Mouse (Mus musculus): ENCODE measurements around the gene Surf4.

Gene Surf4

DNA sequence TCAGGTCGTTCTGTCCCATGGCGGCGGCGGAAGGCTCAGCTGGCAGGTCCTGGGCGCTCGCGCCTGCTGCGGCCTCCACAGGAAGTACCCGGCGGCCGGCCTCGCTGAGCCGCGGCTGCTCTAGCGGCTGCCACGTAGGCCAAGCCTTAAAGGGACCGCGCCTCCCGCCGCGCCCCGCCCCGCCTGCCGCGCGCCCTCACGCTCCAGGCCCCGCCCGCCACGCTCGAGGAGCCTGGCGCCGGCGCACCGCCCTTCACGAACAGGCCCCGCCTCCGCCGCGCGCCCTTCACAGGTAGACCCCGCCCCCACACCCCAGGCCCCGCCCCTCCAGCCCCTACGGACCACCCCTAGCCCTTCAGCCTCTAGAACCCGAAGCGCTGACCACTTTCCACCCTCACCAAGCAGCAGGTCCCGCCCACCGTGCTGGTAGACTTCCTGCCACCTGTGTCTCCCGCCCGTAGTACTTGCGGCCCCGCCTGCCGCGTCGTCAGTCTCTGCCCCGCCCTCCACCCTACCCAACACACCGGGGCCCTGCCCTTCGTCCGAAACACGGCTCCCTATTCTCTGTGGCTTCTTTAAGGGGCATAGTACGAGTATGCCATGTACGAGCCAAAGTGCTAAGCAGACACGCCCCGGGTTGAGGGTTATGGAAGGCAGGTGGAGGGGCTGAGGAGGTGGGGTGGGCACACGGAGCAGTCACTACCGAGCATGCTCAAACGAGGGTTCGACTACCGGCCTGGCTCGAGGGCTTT lies at the start of gene Surf4, which contains the start of gene Stkld1:
TSS of gene Surf4 (minus strand) at position 625 of the 752 bp plus-strand sequence.
TSS of gene Stkld1 (plus strand) at position 744 of the 752 bp plus-strand sequence.
- peak; percentile 94 for DNase-seq (ENCODE audit: low spot score in 2 of 2)

GRCm38 (mm10) chr2:26980361-26980760 lies 46.6 kb upstream of the Surf4 start:
- peak; percentile 40 to 47 for DNase-seq (ENCODE audit: low spot score in 2 of 2)

DNA sequence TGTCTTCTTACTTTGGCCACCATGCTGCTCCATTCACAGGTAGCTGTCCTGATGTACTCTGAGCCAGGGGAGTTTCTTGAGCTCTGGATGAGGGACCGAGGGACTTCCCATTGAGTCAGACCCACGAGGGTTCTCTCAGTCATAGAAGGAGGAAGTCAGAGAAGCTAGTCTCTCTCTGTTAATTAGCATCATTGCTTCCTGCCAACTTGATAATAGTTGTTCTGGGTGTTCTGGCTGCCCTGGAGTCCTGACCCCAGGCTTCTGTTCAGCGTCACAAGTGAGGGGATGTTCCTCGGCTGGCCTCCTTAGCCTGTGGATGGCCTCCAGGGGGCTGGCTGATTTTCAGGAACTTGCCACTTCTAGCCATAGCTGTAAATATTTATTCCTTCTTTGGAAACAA lies 40.2 kb upstream of the Surf4 start:
- DNase-seq (ENCODE audit: low spot score in 2 of 2), result no peak

DNA sequence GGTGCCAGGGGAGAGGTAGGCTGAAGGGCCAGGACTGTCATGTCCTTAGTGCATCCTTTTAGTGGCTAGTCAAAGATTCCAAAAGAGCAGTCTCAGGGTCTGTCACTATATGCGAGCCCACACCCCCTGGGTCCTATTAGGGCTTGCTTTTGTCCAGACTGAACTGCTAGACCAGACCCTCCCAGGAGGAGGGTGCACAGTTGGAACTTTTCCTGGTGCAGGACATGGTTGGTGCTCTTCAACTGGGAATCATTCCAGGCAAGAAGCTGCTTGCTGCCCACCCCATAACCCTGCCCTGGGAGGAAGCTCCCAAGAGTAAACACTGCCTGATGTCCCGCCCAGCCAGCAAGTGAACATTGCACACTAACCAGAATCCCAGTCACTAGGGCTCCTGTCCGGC lies 39.4 kb upstream of the Surf4 start, which contains the start of gene Adamts13:
TSS of gene Adamts13 (plus strand) at position 301 of the 400 bp plus-strand sequence.
- no peak for DNase-seq (ENCODE audit: low spot score in 2 of 2)

DNA sequence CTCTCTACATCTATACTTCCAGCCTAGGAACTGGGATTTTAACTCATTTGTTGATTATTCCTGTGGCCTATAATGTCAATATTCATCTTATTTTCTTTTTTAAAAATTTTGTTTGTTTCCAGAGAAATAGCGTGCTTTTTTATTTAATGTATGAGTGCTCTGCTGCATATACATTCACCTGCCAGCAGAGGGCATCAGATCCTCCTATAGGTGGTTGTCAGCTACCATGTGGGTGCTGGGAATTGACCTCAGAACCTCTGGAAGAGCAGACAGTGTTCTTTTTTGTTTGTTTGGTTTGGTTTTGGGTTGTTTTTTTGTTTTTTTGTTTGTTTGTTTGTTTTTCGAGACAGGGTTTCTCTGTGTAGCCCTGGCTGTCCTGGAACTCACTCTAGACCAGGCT lies 33.5 kb upstream of the Surf4 start:
- no peak for DNase-seq (ENCODE audit: low spot score in 2 of 2)

GRCm38 (mm10) chr2:26964724-26965370 lies 31.1 kb upstream of the Surf4 start:
- no peak for DNase-seq (ENCODE audit: low spot score in 2 of 2)

DNA sequence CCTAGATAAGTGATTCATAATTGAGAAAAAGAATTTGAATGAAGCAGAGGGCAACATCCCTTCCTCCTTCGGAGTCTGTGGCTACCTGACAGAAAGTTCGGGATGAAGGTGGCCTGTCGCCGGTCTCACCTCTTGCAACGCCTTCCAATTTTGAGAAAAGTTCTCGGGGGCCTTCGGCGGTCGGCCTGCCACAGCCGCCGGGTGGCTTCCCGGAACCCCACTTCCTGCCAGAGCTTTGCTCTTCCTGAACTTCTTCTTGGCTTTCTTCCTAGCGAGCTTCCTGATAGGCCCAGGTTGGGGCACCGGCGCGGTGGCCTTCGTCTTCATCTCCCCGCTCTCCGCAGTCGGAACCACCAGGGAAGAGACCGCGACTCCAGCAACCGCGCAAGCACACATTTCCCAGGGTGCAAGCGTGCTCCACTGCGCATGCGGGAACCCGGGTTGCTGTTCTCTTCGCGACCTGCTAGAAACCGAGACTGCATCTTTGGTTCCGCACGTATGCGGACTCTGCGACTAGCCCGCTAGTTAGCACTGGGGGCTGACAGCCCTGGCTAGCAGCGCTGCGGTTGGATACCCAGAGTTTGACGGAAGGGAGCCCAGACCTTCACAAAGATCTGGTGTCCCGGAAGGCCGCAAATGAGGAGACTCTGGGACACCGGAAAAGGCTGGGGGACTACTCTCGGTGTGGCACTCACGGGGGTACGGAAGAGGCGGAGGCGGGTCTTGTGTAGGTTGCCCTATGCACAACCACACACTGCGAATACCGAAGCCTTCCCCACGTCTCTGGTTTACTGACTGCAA lies 30.4 kb upstream of the Surf4 start, which contains the start of gene Rexo4:
TSS of gene Rexo4 (minus strand) at position 464 of the 801 bp plus-strand sequence.
- peak; percentile 89 to 93 for DNase-seq (ENCODE audit: low spot score in 2 of 2)

GRCm38 (mm10) chr2:26960756-26961155 lies 27.0 kb upstream of the Surf4 start:
- no peak for DNase-seq (ENCODE audit: low spot score in 2 of 2)

- no peak for DNase-seq (ENCODE audit: low spot score in 2 of 2)
These were observed 23.7 kb upstream of the Surf4 start for GRCm38 (mm10) chr2:26957488-26957859.

- no peak for DNase-seq (ENCODE audit: low spot score in 2 of 2)
These were observed 23.2 kb upstream of the Surf4 start for GRCm38 (mm10) chr2:26956811-26957487.

DNA sequence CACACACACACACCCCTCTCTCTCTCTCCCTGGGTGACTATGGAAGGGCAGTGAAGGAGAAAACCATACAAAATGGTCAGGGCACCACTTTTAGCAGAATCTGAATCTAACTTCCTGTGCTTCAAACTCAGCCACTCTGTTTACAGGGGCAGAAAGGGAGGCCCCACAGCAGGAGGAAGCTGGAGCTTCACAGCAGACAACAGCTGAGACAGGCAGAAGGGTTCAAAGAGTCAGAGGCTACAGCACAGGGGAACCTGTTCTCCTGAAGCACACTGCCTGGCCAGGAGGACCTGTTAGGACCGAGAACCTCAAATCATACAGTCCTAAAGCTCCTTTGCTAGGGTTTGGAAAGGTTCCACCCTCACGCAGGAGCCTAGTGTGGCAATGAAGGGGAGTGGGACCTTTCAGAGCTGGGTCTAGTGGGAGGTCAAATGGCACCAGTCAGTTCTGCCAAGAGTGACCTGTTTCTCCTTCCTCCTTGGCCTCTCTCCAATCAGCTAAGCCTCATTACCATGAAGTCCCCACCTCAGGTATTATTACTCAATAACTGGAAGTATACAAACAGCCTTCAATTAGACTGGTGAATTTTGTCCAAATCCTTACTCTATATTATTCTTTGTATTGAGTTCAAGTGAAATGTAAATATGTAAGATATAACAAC lies 21.1 kb upstream of the Surf4 start:
- DNase-seq (ENCODE audit: low spot score in 2 of 2), result peak; percentile 33 to 45

DNA sequence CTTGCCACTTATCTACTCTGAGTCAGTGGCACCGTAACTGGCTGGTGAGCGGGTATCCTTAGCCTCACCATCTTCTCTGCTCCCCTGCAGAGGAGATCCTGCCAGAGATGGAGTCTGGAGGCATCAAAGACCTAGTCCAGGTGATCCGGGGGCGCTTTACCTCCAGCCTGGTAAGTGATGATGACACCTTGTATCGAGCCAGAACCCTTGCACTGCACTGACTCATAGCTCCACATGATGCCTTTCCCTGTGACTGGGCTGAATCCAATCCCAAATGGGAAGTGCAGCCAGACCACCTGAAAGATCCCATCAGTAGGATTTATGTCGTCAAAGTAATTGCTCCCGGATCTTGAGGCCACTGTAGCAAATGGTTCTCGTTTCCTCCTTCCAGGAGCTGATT lies 19.1 kb upstream of the Surf4 start:
- DNase-seq (ENCODE audit: low spot score in 2 of 2), result no peak

DNA sequence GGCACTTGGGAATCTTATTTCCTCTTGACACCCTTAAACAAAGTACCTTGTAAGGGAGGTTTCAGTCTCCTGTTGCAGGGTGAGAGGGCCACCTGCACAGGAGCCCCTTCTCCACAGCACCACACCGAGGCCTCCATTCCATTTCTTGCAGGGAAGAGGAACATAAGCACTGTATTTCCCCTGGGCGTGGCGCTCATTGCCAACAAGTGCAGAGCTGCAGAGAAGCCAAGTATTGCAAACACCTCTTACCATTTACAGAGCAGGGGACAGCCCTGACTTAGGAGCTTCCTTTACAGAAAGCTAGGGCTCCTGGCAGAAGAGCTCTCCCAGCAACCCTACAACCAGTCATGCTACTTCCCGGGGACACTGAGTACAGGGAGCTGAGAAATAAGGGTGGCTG lies 18.5 kb upstream of the Surf4 start:
- no peak for DNase-seq (ENCODE audit: low spot score in 2 of 2)

- DNase-seq (ENCODE audit: low spot score in 2 of 2), result no peak
These were observed 17.7 kb upstream of the Surf4 start for GRCm38 (mm10) chr2:26951346-26951905.

DNA sequence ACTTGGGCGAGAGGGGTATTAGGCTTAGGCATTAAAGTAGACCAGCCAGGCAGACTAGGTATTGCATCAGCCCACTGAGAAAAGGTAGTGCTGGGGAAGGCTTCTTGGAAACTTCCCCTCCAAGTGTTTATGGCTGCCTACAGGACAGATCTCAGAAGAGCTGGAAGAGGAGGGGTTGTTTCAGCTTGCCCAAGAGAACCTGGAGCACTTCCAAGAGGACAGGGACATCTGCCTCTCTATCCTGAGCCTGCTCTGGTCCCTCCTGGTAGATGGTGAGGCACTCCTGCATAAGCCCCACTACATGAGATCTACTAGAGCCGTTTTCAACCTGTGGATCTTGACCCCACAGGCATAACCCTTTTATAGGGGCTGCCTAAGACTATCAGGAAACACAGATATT lies 16.7 kb upstream of the Surf4 start:
- no peak for DNase-seq (ENCODE audit: low spot score in 2 of 2)

DNA sequence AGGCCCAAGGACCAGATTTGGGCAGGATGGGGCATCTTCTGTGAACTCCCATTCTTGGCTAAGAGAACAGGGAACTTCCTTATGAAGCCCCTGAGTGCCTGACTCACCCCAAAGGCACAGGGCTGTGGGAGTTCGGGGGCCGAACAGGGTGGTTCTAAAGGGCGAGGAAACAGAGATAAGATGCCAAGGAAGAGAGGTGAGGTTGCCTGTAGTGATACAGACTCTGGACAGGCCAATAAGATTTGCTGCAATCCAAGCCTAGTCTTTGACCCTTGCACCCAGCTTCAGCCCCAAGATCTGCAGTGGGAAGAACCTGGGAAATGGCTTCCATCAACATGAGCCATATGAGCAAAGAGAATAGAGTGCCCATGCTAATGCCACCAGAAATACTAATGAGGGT lies 9.5 kb upstream of the Surf4 start:
- DNase-seq (ENCODE audit: low spot score in 2 of 2), result no peak

DNA sequence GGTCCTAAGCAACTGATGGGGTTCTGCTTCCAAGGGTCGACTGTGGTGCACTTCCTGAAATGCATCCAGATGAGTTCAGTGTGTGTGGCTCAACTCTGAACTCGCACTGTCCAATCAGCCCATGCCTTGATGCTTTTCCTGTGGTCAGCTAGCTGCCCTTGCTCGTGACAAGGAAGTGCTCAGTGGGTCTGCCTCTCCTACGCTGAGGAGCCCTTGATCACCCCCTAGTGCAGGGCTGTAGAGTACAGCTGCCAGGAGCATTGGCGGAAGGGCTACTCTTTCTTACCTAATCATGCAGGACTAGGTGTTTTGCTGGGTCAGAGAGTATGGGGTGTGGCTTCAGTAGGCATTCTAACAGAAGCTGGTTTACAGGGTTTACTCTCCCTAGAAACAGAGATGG lies 7.8 kb upstream of the Surf4 start:
- DNase-seq (ENCODE audit: low spot score in 2 of 2), result no peak

- DNase-seq (ENCODE audit: low spot score in 2 of 2), result peak; percentile 58 to 60
These were observed 2.7 kb upstream of the Surf4 start for GRCm38 (mm10) chr2:26936425-26936824.

DNA sequence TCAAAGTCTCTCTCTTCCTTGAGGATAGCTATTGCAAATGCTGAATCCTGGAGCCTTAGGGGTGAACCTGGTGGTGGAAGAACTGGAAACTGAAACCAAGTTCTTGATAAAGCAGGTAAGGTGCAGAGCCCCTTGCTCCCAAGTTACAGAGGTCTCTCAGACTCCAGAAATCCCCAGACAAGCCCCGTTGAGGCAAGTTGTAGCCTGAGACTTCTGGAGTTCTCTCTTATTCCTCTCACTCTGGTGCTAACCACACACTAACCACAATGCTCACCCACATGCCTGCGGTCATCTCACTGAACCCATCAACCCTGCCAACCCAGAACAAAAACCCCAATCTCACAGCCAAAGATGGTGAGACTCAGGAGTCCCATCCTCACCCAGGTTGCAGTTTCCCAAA lies 1.6 kb upstream of the Surf4 start:
- DNase-seq (ENCODE audit: low spot score in 2 of 2), result peak; percentile 25 to 36

GRCm38 (mm10) chr2:26932473-26933303 lies 1.0 kb downstream of the Surf4 start:
- DNase-seq (ENCODE audit: low spot score in 2 of 2), result peak; percentile 28 to 58

Measured in thymus, postnatal 10 days (tissue).